Mouse (Mus musculus) myocyte (in vitro differentiated cells): Measurements from ENCODE around the gene B130006D01Rik.

Experiments used
- CEBPB ChIP-seq: IDR thresholded peaks from 2 replicates; pipeline ENCODE4 v1.6.1; 2011; ENCODE audit warnings: mild to moderate bottlenecking, moderate library complexity; ENCODE audit not compliant: poor library complexity, insufficient read depth, severe bottlenecking
- MAX ChIP-seq: IDR thresholded peaks from one replicate; pipeline ENCODE4 v1.6.1; 2011; ENCODE audit warnings: low read depth, mild to moderate bottlenecking, control low read depth
- MYOG ChIP-seq, 3 experiments: IDR thresholded peaks; one replicate each; pipeline ENCODE4 v1.6.1; 2011; ENCODE audit warnings: control low read depth in 2 of 3, low read depth in 2 of 3, mild to moderate bottlenecking in 2 of 3; ENCODE audit not compliant: insufficient read length in 2 of 3, control insufficient read depth in 1 of 3, insufficient read depth in 1 of 3
- POLR2A ChIP-seq: IDR thresholded peaks from one replicate; pipeline ENCODE4 v1.6.1; 2011; ENCODE audit warnings: low read depth, mild to moderate bottlenecking, control low read depth, moderate library complexity; ENCODE audit not compliant: insufficient read length
- POLR2AphosphoS2 ChIP-seq: IDR thresholded peaks from one replicate; pipeline ENCODE4 v1.6.1; 2011; ENCODE audit warnings: low read depth, control low read depth; ENCODE audit not compliant: insufficient read length
- TCF12 ChIP-seq: IDR thresholded peaks from one replicate; pipeline ENCODE4 v1.6.1; 2011; ENCODE audit warnings: mild to moderate bottlenecking, control low read depth; ENCODE audit not compliant: poor library complexity, insufficient read depth, severe bottlenecking
- USF1 ChIP-seq: IDR thresholded peaks from one replicate; pipeline ENCODE4 v1.6.1; 2011; ENCODE audit warnings: low read depth, mild to moderate bottlenecking, control low read depth, moderate library complexity

DNA sequence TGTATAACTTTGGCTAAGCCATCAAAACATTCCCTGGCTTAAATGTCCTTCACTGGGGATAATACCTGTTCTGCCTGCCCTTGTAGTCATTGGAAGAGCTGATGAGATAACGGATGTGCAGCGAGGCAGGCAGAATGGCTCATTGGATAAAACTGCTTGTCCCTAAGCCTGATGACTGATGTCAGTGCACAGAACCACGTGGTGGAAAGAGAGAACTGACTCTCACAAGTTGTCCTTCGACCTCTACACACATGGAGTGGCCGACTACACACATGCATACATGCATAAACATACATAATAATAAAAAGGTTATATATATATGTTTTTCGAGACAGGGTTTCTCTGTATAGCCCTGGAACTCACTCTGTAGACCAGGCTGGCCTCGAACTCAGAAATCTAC is 12.9 kb upstream of the B130006D01Rik start:
- no peak for TF ChIP-seq POLR2A
- TF ChIP-seq MYOG (IDR thresholded peaks at IDR 0.05; ENCODE audit: control insufficient read depth in 1 of 3, insufficient read depth in 1 of 3, insufficient read length in 2 of 3, low read depth in 2 of 3): no peak
- TF ChIP-seq USF1: no peak
- TF ChIP-seq CEBPB: no peak
- no peak for TF ChIP-seq POLR2AphosphoS2
- no peak for TF ChIP-seq TCF12
- no peak for TF ChIP-seq MAX
